Mouse (Mus musculus): ENCODE measurements around the gene Dph1.

- peak; percentile 69; the same call in 1 of the 2 replicates for TF ChIP-seq EP300 (IDR thresholded peaks at IDR 0.05; ENCODE audit: insufficient read depth, low read depth, low read length)
- TF ChIP-seq CTCF (IDR thresholded peaks at IDR 0.05): peak; percentile 78
These were observed 31.5 kb downstream of the Dph1 start for GRCm38 (mm10) chr11:75159564-75159963.

Data from heart, adult 2 months (tissue).